Mouse (Mus musculus) R1 (cell line): ENCODE data around the gene Ppia.

Source experiments
- DNase-seq: peaks from one replicate; pipeline ENCODE4 v3.0.0-alpha.2; 2018; ENCODE audit warnings: low read depth, low spot score

Ppia gene

DNA sequence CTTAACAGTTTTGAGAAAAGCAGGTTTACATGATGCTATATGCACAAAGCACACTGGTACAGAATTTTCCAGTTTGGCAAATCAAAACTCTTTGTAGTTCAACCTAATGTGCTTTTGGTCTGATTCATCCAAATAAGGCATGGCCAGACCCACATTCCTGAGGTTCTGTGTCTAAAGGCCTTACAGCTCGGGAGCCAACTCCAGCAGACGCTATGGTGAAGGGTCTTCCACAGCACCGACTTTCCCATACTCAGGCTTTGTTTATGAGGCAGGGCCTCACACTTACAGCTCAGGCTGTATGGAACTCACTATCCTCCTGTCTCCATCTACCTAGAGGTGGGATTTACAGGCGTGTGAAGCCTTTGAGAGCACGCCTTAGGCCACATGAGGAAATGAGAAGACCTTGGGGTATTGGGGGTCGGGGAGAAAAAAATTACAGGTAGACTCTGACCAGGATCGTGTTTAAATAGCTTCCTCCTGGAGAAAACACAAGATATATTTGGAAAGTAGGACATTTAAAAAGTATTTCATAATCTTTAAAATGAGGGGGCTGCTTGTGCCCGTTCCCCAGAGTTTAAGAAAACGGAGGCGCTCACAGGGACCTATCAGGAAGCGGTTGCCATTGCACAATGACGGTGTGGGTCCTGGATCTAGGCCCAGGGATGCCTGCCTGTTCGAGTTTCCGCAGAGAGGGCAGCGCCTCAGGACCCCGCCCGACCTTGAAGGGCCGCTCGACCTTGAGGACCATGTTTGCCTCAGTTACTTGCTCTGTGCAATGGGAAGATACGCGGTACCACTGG lies at the start of gene Ppia:
Ppia (plus strand) TSS at position 693 of the 800 bp plus-strand sequence.
- DNase-seq: peak; percentile 71

DNA sequence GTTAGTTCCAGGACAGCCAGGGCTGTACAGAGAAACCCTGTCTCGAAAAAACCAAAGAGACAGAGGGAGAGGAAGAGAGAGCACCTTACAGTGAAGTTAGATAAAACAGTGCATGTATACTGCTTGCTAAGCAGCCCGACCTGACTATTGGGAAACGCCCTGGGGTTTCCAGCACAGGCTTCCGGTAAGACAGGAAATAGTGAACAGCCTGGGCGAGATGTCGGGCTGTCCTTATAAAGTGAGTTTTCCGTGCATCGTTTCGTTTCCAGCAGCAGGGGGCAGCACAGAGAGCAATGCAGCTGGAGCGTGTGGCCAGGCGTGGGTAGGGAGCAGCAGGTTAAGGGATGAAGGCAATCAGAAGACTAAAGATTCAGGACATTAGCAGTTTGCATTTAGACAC lies 49.4 kb upstream of the Ppia start:
- DNase-seq: peak; percentile 95

DNA sequence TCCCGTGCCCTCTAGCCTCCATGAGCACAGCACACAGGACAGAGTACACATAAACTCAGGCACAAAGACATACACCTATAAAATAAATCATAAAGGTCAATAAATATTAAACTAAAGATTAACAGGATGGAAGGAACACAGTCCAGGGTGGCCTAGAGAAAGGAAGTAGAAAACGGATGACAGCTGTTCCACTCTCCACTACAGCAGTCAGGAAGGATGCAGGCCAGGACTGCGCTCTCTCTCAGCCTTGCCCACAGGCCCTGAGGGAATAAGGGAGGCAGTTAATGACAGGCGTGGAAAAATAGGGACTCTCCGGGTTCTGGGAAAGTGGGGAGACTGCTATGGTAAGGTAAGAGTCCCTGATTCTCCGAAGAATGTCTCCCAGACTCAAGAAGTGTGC lies 48.8 kb upstream of the Ppia start:
- no peak for DNase-seq

DNA sequence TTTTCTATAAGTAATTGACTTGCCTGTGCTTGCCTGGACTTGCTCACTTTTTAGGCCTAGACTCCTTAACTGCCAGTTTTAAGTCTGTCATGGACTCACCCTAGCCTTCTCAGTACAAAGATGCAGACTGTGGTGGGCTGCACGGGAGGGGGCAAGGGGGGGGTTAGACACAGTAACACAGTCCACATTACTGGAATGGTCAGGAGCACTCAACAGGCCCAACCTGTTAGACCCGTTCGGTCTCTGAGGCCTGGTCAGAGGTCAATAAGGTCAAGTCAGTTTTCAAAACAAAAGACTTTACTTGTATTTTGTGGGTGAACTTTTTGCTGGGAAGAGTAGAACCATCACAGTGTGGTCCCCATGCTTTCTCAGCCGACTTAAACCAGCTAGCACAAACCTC lies 48.1 kb upstream of the Ppia start:
- peak; percentile 70 for DNase-seq

DNA sequence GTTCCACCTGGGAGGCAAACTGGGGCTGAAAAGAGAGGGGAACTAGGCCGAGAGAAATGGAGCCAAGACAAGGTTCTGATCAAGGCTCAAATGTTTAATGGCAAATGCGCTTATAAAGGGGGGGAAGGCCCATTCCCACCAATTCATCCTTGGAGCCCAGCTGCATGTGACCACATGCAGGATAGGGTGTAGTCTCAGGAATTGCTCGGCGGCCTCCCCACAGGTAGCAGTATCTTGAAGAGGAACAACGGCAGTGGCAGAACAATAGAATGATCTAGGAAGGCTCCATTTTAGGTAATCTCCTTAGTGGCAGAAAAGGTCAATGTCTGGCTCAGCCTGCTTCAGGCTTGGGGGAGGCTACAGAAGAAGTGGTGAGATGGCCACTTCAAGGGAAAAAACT lies 47.3 kb upstream of the Ppia start:
- DNase-seq: peak; percentile 71

DNA sequence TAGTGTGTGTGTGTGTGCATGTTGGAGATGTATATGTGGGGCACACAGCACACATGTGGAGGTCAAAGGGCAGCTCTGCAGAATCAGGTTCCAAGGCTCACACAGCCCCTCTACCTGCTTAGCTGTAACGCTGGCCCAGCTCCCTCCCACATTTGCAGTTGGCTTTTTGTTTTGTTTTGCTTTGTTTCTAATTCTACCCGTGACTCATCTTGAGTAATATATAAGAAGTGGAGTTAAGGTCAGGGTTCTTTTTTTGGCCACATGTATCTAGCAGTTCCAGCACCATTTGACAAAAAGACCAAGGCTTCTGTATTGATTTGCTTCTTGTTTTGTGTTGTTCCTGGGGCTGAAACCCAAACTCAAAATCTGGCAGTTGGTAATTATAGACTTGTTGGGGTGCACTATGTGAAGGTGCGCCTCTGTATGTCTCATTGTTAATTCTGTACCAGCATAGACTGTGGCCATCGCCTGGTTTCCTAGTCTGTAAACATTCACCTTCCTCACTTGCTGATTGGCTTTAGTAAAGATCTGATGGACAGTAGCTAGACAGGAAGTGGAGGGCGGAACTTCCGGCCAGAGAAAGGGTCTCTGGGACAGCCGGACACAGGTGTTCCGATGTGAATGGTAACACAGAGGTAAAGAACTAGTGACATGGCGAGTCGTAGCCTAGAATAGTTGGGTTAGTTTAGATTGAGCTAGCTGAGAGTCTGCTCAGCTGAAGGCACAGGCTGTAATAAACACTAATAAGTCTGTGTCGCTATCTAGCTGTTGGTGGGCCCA lies 43.7 kb upstream of the Ppia start:
- DNase-seq: peak; percentile 77

DNA sequence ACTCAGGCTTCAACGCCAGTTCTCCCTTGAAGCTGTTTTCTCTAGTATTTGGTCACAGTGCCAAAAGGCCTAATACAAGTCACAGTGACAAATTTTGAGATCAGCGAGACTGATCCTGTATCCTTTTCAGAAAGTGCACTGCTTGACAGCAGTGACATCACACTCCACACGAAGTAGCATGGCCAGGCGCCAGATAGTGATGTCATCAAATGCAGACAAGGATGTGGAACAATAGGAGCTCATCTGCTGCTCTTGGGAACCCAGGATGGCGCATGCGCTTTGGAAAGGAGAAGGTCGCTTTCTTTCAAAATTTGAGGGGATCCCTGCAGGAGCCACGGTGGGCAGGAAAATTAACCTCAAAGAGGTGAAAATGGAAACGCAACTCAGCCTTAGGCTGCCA lies 42.5 kb upstream of the Ppia start:
- DNase-seq: peak; percentile 78

DNA sequence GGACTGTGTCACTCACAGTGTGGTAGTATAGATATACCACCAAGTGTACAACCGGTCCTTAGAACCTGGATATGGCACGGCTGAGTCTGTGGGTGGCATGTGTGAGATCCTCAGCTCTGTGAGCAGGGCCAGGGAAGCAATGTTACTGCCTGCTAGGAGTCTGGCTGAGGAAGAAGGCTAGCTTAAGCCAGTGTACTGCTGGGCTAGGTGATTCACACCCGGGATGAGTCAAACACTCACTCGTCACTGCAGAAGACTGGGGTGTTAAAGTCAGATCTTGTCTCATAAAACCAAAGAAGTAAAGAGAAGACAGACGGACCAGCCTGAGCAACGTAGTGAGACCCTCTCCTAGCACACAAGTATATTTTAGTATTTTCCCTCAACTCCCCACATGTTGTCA lies 34.3 kb upstream of the Ppia start:
- no peak for DNase-seq

DNA sequence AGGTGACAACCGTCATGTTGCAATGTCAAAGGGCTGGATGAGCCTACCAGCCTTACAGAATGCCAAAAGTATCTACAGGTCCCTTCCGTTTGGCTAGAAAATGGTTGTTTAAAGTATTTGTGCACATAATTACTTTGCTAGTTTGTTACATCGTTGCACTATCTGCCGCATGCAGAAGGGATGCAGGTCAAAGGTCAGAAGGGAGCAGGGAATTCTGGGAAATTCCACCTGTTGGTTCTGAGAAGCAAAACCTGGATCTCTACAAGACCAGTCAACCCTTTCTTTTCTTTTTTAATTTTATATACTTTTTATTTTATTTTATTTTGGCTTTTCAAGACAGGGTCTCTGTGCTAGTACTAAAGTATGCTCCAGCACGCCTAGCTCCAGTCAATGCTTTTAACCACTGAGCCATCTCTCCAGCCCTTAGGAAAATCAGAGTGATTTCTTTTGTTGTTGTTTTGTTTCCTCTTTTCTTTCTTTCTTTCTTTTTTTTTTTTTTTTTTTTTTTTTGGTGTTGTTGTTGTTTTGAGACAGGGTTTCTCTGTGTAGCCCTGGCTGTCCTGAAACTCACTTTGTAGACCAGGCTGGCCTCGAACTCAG lies 27.0 kb upstream of the Ppia start:
- DNase-seq: peak; percentile 56

DNA sequence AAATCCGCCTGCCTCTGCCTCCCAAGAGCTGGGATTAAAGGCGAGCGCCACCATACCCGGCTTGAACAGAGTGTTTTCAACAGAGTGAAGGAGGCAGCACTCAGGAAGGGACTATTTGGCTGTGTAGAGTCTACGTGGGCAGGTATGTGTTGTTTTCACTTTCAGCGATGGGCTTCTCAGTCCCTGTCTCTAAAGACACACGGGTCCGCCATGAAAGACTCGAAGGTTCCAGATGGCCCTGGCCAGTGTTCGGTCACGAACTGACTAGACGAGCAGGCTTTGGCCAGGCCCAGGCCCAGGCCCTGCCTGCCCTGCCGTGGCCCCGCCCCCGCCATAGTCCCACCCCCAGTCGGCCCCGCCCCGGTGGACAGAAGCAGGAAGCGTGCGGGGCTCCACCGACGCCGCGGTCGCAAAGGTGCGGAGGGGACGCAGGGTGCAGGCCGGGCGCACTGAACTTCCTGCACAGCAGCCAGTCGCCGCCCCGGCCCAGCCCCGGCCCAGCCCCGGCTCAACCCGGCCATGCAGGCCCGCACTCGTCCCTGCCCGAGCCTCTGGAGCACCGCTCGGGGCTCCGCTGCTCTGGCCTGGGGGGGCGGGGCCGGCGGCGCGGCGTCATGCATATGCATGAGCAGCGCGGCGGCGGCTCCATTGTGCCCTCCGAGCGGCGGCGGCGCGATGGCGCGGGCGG lies 26.4 kb upstream of the Ppia start, which contains the start of gene Zmiz2:
Zmiz2 (plus strand) TSS at position 349 of the 688 bp plus-strand sequence.
- peak; percentile 91 for DNase-seq

DNA sequence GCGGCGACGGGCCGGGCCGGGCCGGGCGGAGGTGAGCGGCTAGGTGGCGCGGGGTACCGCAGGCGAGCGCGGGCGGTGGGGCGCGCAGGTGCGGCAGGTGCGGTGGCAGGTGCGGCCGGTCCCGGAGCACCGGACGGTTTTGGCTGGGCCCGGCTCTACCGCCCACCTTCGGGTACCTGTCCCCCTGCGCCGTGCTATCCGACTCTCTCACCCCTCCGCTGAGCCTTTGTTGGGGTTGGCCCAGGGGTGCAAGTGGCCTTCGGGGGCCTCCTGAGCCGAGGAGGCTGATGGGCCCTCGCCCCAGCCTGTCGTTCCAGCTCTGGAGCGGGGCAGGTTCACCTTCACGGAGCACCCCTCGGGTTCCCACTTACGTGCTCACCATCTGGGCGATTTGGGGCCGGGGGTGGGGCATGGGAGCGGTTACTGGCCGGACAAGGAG lies 25.7 kb upstream of the Ppia start:
- DNase-seq: peak; percentile 52

DNA sequence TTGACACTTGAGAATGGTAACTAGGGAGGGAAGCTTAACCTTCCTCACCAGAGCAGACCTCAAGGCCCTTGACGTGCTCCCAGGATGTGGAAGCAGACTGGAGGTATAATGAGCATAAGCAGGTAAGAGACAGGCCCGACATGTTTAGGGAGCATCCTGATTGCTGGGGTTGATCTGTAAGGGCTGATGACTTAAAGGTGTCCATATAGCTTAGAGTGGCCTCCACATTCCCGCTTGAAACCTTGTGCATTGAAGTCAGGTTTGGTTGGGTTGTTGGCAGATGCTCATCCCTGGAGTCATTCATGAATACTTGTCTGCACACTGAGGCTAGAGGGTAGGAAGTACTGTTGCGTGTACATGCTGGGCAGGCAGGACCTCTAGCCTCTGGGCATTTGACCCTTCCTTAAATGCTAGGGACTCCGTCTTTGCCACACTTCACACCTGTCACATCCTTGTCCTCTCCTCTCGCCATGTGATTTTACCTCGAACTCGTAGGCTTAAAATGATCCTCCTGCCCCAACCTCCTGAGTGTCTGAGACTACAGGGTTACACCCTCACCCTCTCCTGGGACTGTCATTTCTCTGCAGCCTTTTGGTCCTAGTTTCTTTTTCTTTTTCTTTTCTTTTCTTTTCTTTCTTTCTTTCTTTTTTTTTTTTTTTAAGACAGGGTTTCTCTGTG lies 24.7 kb upstream of the Ppia start:
- DNase-seq: no peak

DNA sequence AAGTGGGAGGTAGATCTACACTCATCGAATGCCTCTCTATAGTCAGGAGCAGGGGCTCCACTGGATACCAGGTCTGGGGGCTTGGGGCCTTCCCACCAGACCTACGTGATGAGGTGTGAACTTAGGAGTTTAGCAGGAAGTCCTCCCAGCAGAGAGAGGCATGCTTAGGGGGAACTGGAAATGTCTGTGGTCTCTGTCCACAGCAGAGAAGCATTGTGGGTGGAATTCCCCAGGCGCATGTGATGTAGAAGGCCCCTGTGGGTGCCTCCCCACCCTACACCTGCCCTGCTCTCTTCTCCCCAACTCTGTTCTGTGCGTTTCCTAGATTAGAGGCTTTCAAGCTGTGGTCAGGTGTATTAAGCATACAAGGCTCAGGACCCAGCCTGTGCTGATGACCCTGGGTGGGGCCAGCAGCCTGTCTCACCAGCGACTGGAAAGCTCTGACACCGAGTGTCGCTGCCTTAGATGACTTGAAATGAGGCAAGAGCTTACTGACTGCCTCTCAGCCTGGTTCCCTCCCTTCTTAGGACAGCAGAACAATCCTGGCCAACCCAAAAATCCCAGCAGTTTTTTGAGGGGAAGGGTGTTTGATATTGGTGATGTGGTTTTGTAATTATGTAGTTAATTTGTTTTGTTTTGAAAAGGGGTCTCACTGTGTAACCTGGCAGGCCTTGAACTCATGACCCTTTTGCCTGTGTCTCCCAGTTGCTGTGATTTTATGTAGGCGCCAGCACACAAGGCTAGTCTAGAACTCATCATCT lies 23.5 kb upstream of the Ppia start:
- no peak for DNase-seq

DNA sequence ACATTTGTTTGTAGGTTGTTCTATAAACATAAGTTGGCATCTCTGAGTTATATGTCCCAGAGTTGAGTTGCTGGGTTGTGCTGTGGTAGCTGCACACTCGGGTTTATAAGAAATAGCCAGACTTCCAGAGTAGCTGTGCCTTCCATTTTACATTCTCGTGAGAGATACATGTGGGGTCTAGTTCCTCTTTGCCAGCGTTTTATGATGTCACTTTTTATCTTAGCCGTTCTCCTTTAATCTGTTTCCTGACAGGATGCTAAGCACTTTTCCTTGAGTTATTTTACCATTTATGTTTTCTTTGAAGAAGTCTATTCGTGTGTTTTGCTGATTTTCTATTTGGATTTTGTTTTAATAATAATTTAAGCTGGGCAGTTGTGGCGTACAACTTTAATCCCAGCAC lies 22.4 kb upstream of the Ppia start:
- DNase-seq: no peak

DNA sequence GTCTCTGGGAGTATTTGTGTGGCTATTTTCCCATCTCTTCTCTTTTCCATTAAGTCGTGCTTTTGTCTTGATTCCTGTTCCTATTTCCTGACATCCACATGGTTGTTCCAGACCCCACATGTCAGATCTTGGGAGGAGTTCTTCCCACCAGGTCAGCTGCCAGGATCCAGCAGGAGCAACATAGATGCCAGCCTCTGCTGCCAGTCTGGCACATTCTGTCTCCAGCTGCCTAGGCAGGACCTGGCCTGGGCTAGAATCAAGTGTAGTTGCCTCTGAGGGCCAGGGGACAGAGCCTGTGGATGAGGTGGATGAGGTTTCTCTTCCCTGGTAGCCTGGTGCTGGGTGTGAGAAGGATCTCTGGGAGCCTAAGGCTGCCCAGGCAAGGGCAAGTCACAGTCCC lies 21.4 kb upstream of the Ppia start:
- DNase-seq: no peak

DNA sequence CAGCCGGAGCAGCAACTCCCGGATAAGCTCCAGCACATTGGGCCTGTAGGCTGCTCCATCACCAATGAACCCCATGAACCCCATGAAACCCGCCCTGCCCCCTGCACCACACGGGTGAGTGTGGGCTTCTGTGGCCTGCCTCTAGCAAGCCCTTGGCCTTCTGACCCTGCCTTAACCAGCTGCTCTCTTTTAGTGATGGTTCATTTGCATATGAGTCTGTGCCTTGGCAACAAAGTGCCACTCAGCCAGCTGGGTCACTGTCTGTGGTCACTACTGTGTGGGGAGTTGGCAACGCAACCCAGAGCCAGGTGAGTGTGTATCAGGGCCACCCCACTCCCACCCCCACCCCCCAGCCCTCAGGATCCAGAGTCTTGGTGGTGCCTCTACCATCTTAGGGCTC lies 19.7 kb upstream of the Ppia start:
- DNase-seq: no peak

DNA sequence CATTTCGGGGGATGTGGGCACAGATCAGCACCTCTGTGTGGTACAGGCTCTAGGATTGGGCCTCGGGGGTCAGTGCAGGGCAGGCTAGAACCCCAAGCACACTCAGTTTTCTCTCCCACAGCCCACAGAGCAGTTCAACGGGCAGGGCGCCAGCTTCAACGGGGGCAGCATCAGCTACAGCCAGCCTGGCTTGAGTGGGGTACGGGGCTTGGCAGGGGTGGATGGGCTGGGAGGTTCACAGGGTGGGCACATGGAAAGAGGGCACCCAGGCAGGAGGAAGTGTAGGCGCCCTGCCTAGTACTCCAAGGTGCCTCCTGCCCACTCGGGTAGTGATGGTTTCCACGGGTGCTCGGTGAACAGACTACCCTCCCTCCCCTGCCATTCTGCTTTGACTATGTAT lies 17.1 kb upstream of the Ppia start:
- no peak for DNase-seq

DNA sequence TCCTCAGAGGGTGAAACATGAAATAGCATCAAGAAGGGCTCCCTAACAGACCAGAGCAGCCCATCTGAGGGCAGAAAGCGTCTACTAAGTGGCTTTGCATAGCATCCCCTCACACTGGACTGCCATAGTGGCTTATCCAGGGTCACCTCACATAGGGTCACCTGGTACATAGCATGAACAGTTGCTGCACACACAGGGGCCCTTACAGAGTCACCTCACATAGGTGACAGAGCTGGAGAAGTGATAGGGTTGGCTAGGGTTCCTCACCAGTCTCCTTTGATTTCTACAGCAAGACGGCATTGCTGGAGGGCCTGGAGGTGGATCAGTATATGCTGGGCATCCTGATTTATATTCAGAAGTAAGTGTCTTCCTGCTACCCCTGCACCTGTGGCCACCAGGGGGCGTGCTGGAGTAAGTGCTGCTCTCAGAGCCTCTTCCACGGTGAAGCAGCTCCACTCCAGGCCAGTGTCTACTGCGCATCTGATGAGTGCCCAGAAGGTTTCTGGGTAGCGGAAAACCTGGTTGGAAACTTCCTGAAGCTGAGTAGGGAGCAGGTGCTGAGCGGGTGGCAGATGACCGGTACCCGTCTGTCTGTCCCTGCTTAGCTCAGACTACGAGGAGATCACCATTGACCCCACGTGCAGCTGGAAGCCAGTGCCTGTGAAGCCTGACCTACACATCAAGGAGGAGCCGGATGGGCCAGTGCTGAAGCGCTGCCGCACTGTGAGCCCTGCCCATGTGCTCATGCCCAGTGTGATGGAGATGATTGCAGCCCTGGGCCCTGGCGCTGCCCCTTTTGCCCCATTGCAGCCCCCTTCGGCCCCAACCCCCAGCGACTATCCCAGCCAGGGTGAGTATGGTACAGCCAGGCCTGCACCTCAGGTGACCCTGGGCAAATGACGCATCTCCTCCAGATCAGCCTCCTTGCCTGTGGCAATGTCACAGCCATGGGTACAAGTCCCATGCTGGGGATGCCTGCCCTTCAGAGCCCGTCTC lies 12.4 kb upstream of the Ppia start:
- DNase-seq: peak; percentile 87

DNA sequence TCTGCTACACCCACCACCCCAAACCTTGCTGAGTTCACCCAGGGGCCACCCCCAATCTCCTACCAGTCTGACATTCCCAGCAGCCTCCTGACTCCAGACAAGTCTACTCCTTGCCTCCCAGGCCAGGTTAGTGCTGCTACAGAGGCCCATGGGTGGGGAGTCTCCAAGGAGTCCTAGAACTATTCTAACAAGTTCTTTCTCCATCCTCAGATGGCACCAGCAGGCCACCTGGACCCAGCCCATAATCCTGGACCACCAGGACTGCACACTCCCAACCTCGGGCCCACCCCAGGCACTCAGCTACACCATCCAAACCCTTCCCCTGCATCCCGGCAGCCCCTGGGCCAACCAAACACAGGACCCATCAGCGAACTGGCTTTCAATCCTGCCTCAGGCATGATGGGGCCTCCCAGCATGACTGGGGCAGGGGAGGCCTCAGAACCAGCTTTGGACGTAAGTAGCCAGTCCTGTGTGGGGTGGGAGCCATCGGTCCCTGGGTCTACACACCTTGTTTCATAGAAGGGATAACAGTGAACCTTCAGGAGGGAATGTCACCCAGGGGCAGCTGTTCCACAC lies 11.3 kb upstream of the Ppia start:
- DNase-seq: no peak
